Mouse (Mus musculus) left cerebral cortex, adult 2 months (tissue): ENCODE measurements around the gene Tcl1. TPM values are rescaled to one million over a fixed set of nuclear protein-coding genes. Genes with fewer than 3 reads are reported as not detected.

ENCODE experiments used
- DNase-seq, 2 experiments: peaks; one replicate each; pipeline ENCODE4 v3.0.0; 2021 to 2022; ENCODE audit warnings: low spot score in 2 of 2, mixed read lengths in 1 of 2; ENCODE audit errors: extremely low spot score in 1 of 2
- H3K27ac ChIP-seq: fragments of 200-600 bp; 2 replicates; pipeline ENCODE4 v1.8.1; 2022
- H3K4me3 ChIP-seq: fragments of 200-600 bp; 2 replicates; pipeline ENCODE4 v1.8.1; 2022
- CTCF ChIP-seq: fragments of 200-600 bp; IDR thresholded peaks from 2 replicates; pipeline ENCODE4 v1.8.1; 2022; ENCODE audit warnings: antibody characterized with exemption, mild to moderate bottlenecking, moderate library complexity
- intact Hi-C: fragments of 180-260 bp; cut with DNase I; formaldehyde crosslinking; loops from one replicate; pipeline ENCODE4 v1.15.1; 2025
- long read RNA-seq, 2 experiments: library from polyadenylated mRNA; stranded (forward); transcript quantifications; one replicate each; pipeline ENCODE4 v2.0.0; 2021; ENCODE audit warnings: borderline mapping rate in 2 of 2
- total RNA-seq, 2 experiments: library from RNA; stranded (reverse); gene quantifications; 2 replicates each; pipeline ENCODE4 v1.2.3; 2021

Gene Tcl1
- total RNA-seq = not detected
- long read RNA-seq, experiment 1 = 0 reads
- long read RNA-seq, experiment 2 = 0 reads

DNA sequence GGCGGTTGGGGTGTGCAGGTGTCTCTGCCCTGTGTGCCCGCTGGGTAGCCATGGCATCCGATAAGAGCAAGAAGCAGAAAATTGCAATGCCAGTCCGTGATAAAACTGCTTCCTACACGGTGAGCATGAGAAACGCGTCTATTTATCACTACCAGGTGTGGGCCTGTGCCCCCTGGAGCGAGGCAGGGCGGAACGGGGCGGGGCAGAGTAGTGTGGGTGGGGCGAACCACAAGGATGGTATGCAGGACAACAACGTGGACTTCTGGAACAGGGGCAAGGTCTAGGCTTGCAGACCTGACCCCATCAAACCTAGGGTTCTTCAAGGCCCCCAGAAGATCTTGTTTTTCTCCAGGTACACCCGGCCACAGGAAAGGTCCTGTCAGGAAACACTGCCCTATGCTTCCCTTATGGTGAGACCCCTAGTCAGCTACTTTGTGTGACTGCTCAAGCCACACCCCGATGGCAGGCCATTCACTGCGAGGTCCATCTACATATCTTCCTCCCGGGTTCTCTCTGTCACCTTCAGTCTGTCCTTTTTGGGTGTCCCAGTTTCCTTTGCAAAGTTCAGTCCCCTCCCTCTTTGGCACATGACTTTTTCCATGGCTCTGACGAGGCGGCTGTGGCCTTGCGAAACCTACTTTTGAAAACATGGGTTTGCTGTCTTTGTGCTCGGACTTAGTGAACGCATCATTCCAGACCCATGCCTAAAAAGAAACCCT lies at the start of gene Tcl1:
Tcl1 (minus strand) TSS at position 193 of the 719 bp plus-strand sequence.
- no peak within 1 kb of the TSS for H3K4me3 ChIP-seq
- H3K27ac ChIP-seq = no peak within 1 kb of the TSS
- no peak for DNase-seq
- no peak for TF ChIP-seq CTCF
- intact Hi-C loops = no loop called here

DNA sequence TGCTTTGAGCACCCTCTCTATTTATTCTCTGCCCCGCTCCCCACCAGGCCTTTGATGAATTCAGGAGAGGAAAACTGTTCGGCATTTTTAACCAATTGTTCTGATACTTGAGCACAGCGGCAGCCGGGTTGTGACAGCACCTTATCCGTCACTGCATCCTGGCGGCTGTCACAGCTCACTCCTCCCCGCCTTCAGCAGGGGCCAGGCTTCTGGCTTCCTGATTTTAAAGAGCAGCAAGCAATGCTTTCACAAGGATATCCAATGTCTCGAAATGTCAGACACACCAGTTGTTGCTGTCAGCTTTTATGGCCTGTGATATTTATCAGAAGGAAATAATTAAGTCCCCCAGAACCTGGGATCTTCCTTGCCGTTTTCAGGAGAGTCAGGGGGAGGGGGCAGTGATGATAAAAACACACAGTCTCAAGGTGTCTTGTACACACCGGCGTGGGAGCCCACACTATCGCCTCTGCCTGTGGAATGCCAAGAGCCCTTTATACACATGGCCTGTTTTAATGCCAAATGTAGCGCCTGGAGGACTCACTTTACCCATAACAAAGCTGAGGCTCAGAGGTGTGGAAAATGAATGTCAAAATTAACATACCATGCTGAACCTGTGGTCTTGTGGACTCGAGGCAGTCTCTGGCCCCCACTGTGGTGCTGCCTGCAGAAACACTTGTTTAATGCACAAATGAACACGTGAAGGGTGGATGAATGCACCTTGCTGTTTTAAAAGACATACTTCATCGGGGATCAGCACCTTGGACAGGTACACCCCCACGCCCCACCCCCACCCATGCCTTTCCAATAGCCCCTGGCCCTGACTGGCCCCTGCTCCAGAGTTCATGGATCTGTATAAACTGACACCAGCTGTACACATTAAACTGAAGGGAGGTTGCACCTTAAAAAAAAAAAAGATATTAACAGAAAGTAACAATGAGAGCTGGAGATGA lies 48.7 kb upstream of the Tcl1 start:
- Histone ChIP-seq H3K4me3 (no peak overlapping the region), H3K27ac (no peak overlapping the region)
- DNase-seq = no peak
- intact Hi-C loops = no loop called here
- no peak for TF ChIP-seq CTCF

- no peak for DNase-seq
- intact Hi-C loops = no loop called here
- Histone ChIP-seq H3K4me3 (no peak overlapping the region), H3K27ac (no peak overlapping the region)
- no peak for TF ChIP-seq CTCF
These were observed 44.5 kb upstream of the Tcl1 start for GRCm38 (mm10) chr12:105267076-105267475.

DNA sequence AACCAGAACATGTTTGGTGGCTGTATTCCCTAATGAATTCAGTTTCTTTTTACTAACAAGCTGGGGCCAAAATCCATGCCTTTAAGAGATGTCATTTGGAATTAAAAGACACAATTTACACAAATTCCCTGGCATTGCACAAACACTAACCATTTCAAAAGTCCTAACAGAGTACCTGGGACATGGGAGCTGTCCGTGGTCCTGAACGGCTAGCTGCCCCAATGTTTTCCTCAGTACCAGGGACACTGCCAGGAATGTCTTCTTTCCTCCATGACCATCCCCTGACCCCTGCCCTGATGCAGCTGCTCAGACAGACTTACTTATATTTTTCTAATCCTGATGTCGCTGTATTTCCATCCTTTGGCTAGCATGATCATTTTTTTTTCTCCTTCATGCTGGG lies 43.5 kb upstream of the Tcl1 start:
- Histone ChIP-seq H3K4me3 (no peak overlapping the region), H3K27ac (no peak overlapping the region)
- TF ChIP-seq CTCF = no peak
- intact Hi-C loops = no loop called here
- no peak for DNase-seq

DNA sequence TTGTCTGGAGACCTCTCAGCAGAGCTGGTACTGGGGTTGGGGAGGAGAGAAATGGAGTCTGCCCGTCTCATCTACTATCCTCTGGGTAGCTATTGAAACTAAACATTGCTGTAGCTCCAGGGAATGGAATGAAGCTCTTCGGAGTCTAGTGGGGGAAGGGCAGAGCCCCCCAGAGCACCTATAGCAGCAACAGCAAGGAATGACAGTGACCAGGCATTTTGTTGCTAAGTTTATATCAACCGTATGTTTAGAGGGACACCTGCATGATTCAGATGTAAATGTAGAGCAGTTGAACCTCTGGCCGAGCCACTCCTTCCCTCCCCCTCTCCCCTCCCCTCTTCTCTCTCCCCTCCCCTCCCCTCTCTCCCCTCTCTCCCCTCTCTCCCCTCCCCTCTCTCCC lies 36.6 kb upstream of the Tcl1 start:
- TF ChIP-seq CTCF = no peak
- Histone ChIP-seq H3K27ac (no peak overlapping the region), H3K4me3 (no peak overlapping the region)
- intact Hi-C loops = no loop called here
- no peak for DNase-seq

GRCm38 (mm10) chr12:105258787-105259186 lies 36.2 kb upstream of the Tcl1 start:
- TF ChIP-seq CTCF = peak; percentile 59

DNA sequence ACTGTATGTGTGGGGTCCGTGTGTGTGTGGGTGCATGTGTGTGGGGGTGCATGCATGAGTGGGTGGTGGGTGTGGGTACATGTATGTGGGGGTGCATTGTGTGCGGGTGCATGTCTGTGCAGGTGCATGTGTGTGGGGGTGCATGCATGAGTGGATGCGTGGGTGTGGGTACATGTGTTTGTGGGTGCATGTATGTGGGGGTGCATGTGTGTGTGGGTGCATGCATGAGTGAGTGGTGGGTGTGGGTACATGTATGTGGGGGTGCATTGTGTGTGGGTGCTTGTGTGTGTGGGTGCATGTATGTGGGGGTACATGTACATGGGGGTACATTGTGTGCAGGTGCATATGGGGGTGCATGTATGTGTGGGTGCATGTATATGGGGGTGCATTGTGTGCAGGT lies 31.2 kb upstream of the Tcl1 start:
- DNase-seq = no peak
- H3K27ac ChIP-seq = no peak overlapping the region
- intact Hi-C loops = no loop called here
- no peak overlapping the region for H3K4me3 ChIP-seq
- no peak for TF ChIP-seq CTCF

More at GRCm38 (mm10) chr12:105258787-105259186, 36.2 kb upstream of the Tcl1 start:
- intact Hi-C loops = no loop called here
- H3K27ac ChIP-seq = no peak overlapping the region
- no peak for DNase-seq
- no peak overlapping the region for H3K4me3 ChIP-seq

DNA sequence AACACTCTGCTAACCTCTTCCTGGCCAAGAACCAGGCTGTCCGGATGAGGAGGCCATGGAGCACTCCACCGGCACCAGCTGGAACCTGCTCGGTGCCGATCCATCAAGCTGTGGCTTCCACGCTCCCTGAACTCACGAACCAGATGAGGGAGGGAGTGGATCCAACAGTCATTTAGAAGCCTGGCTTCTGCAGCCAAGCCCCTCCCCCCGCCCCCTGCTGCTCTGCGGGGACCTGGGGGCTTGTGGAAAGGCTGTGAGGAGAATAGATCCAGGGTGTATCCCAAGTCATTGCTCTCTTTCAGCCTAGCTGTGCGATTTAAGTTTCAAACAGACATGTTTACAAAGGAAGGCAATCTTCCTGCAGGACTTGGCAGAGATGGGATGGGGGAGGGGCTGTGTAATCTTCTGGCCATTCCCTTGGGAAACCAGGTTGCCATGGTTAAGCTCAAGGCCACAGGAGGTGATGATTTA lies 26.2 kb upstream of the Tcl1 start:
- no peak overlapping the region for H3K27ac ChIP-seq
- DNase-seq = no peak
- H3K4me3 ChIP-seq = no peak overlapping the region
- no peak for TF ChIP-seq CTCF
- intact Hi-C loops = no loop called here

GRCm38 (mm10) chr12:105239060-105239459 lies 16.5 kb upstream of the Tcl1 start:
- no peak overlapping the region for H3K4me3 ChIP-seq
- no peak overlapping the region for H3K27ac ChIP-seq
- no peak for TF ChIP-seq CTCF
- intact Hi-C loops = no loop called here
- no peak for DNase-seq

DNA sequence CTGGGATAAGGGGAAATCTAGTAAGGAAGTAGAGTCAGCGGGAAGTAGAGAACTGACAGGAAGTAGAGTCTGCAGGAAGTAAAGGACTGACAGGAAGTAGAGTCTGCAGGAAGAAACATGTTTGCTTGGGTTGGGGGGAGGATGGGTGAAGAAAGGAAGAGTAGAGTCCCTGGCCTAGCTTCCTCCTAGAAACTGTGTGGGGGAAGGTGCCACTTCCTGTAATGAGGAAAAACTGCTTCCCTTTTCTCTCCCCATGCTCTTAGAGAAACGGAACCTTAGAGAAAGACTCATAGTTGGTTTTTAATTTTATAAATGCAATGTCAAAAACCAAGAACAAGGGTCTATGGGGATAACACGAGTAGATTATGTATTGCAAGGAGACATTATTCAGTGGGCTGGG lies 12.5 kb upstream of the Tcl1 start:
- TF ChIP-seq CTCF = no peak
- intact Hi-C loops = no loop called here
- H3K27ac ChIP-seq = no peak overlapping the region
- H3K4me3 ChIP-seq = no peak overlapping the region
- no peak for DNase-seq

- H3K4me3 ChIP-seq = no peak overlapping the region
- TF ChIP-seq CTCF = no peak
- no peak overlapping the region for H3K27ac ChIP-seq
- intact Hi-C loops = no loop called here
- no peak for DNase-seq
These were observed 11.8 kb upstream of the Tcl1 start for GRCm38 (mm10) chr12:105234362-105234761.

DNA sequence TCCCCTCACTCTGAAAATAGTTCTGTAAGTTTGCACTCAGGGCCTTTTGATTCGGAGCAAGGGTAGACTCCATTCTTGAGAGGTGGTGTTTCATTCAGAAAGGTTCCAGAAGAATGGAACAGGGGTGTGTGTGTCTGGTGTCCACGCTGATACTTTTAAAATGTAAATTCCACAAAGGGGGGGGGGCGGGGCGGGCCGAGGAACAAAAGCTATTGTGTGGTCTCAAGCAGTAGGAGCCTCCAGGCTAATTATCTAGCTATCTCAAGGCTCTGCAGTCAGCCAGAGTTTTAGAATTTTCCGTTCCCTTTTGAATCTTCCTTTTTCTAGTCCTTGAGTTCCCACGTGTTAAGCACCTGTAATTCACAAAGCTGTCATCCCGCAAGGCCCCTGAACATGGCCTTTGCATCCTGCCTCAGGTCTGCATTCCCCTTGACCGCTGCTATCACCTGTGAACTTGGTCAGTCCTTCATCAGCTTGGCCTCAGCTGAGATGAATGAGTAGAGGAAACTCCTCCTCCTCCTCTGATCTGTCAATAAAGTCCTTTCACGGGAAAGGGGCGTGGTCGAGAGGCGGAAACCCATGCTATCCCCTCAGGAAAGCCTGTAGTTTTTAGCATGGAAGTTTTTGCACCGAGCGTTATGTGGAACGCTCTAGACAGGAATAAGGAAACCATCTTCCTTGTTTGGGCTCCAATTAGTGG lies 2.2 kb upstream of the Tcl1 start:
- no peak for TF ChIP-seq CTCF
- intact Hi-C loops = no loop called here
- Histone ChIP-seq H3K27ac (no peak overlapping the region), H3K4me3 (no peak overlapping the region)
- DNase-seq = no peak
